Mouse (Mus musculus): ENCODE measurements around the gene Gm9602.
"Not testable (repeated sequence)": the region's sequence is repeated elsewhere in the genome, so short reads cannot be mapped to it uniquely, and the experiment has no call there.

- not testable (repeated sequence) for TF ChIP-seq EP300 (optimal IDR thresholded peaks at IDR 0.05); CTCF (IDR thresholded peaks at IDR 0.05; ENCODE audit: low read depth)
Measured at GRCm38 (mm10) chr14:4776037-4776436, at the start of gene Gm9602.
